Mouse (Mus musculus) myocyte (in vitro differentiated cells): ENCODE results near the gene Lrrc8b.

Experiments used
- E2F4 ChIP-seq: IDR thresholded peaks from one replicate; pipeline ENCODE4 v1.6.1; 2011; ENCODE audit warnings: mild to moderate bottlenecking, control low read depth, moderate library complexity; ENCODE audit not compliant: insufficient read depth
- MYOG ChIP-seq, 3 experiments: IDR thresholded peaks; one replicate each; pipeline ENCODE4 v1.6.1; 2011; ENCODE audit warnings: control low read depth in 2 of 3, low read depth in 2 of 3, mild to moderate bottlenecking in 2 of 3; ENCODE audit not compliant: insufficient read length in 2 of 3, control insufficient read depth in 1 of 3, insufficient read depth in 1 of 3
- POLR2A ChIP-seq: IDR thresholded peaks from one replicate; pipeline ENCODE4 v1.6.1; 2011; ENCODE audit warnings: low read depth, mild to moderate bottlenecking, control low read depth, moderate library complexity; ENCODE audit not compliant: insufficient read length
- POLR2AphosphoS2 ChIP-seq: IDR thresholded peaks from one replicate; pipeline ENCODE4 v1.6.1; 2011; ENCODE audit warnings: low read depth, control low read depth; ENCODE audit not compliant: insufficient read length
- TCF3 ChIP-seq: IDR thresholded peaks from one replicate; pipeline ENCODE4 v1.6.1; 2011; ENCODE audit warnings: low read depth, control low read depth; ENCODE audit not compliant: insufficient read length
- USF1 ChIP-seq: IDR thresholded peaks from one replicate; pipeline ENCODE4 v1.6.1; 2011; ENCODE audit warnings: low read depth, mild to moderate bottlenecking, control low read depth, moderate library complexity

GRCm38 (mm10) chr5:105501136-105501535, 85.6 kb downstream of the Lrrc8b start:
- no peak for TF ChIP-seq POLR2A
- no peak for TF ChIP-seq MYOG (IDR thresholded peaks at IDR 0.05; ENCODE audit: control insufficient read depth in 1 of 3, insufficient read depth in 1 of 3, insufficient read length in 2 of 3, low read depth in 2 of 3)
- TF ChIP-seq E2F4 = no peak
- no peak for TF ChIP-seq USF1
- TF ChIP-seq TCF3 = no peak
- no peak for TF ChIP-seq POLR2AphosphoS2
